Mouse (Mus musculus) gastrocnemius, adult 8-10 months (tissue): ENCODE data around the gene Ube4a. TPM values are rescaled to one million over a fixed set of nuclear protein-coding genes. Genes with fewer than 3 reads are reported as not detected.
"Not testable (repeated sequence)": the region's sequence is repeated elsewhere in the genome, so short reads cannot be mapped to it uniquely, and the experiment has no call there.

ENCODE experiments used
- DNase-seq, 2 experiments: peaks; one replicate each; pipeline ENCODE4 v3.0.0; 2022; ENCODE audit warnings: low spot score in 2 of 2
- total RNA-seq, 4 experiments: library from RNA; stranded (reverse); gene quantifications; 2 replicates each; pipeline ENCODE4 v1.2.4; 2022

Ube4a gene
- total RNA-seq, 4 experiments from 2014 or later = 37.3 to 48.3 (median 41.4) TPM

DNA sequence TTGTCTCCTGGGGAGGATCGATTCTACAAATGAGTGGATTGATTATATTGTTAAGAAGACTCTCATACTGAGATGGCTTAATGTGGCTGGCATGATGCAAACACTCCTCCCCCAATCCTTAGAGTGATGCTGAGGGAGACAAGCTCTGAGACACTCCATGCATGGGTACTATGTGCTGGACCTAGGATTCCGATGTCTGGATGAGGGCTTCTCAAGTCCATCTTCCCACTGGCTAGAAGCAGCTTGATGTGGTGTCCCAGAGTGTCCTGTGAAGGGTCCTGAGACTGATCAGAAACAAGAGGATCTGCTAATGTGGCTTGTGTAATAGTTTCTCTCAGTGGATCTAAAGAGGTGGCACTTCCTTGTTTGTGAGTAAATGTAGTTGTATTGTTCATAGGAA is 15.7 kb upstream of the Ube4a start:
- no peak for DNase-seq

DNA sequence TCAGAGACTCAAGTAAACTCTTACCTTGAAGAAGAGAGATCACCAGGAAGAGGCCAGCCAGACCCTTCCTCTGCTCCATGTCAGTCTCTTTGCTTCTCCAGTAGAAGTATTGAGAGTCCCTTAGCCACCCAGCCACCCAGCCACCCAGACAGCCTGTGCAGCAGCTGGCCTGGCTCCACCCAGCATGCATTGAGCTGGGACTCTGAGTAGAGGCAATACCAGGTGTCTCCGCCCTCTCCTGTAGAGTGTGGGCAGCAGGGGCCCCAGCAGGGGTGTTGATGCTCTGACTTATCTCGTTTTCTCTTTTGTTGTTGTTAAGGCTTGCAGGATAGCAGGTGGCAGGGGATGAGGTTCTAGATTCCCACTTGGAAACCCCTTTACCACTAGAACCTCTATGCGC is 14.8 kb upstream of the Ube4a start, which contains the start of gene Cd3g:
Gene Cd3g, minus strand, starts transcription at position 190 of the 400 bp plus-strand sequence.
- no peak for DNase-seq

DNA sequence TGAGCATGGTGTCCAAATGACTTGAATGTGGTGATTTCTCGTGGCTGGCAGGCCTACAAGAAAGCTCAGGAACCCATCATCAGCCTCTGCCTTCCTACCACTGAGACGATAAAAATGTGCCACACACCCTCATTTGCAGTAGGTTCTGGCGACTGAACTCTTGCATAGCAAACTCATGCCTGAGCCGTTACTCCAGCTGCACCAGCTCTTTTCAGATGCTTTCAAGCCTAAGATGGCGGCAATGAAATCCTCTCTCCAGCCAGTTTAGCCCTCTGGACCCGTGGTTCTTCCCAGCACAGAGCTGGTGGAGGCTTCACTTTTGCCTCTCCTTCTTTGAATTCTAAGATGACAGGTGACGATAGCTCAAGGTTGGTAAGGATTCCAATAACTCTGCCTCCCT is 14.4 kb upstream of the Ube4a start:
- no peak for DNase-seq

DNA sequence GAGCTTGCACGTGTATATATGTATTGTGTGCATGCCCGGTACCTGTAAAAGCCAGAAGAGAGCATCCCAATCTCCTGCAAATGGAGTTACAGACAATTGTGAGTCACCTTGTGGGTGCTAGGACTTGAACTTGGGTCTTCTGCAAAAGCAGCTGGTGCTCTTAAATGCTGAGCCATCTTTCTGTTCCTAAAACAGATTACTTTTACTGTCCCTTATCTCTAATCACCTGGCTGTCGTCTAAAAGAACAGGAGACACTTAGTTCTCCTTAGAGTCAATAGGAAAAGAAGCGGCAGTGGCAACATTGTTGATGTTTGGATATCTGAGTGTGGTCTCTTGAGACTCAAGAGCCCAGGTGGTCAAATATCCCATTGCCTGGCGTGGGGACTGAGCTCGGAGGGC is 12.4 kb upstream of the Ube4a start:
- no peak for DNase-seq

DNA sequence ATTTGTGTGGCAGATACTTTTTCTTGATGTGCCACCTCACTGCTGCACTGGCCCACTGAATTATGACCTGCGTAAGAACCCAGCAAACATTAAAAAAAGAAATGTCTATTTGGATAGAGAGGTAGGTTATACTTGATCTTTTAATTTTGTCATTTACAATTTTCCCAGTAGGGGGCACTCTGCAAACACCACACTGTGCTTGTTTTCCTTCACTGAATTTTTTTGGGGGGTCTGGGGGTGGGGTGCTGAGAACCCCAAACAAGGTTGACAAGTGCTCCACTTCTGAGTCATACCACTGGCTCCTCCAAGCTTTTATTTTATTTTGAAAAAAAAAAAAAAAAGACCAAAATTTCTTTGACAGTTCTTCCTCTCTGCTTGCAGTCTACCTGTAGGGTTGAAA is 4.0 kb upstream of the Ube4a start:
- DNase-seq = no peak

DNA sequence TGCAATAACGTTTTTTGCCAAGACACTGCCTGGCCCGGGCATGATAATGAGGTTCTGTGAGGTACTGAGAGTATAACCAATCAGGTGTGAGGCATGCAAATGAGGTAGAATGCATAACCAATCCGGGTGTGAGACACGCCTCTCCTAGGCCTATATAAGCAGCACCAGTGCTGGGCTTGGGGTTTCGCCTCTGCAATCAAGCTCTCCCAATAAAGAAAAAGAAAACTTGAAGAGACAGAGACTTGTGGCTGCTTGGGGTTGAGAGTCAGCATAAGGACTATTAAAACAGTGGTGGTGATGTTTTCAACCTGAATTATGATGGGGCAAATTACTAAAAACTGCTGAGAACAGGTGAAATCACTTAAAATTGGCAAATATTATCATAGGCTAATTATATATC is 2.4 kb upstream of the Ube4a start:
- not testable (repeated sequence) for DNase-seq

DNA sequence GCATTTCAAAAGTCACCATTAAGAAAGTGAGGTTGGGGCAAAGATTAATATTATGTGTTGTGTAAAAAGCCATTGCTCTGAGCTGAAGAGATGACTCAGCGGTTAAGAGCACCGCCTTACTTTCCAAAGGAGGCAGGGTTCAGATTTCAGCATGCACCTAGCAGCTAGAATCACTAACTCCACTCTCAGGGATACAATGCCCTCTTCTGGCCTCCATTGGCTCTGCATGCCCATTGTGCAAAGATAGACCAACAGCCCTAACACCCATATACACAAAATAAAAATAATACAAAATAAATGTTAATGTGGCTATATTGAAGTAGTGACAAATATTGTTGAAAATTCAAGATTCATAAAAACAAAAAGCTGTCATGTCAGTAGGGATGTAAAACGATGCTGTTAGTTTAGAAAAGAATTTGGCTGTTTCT is 1.4 kb upstream of the Ube4a start:
- peak; percentile 79 to 82 for DNase-seq

DNA sequence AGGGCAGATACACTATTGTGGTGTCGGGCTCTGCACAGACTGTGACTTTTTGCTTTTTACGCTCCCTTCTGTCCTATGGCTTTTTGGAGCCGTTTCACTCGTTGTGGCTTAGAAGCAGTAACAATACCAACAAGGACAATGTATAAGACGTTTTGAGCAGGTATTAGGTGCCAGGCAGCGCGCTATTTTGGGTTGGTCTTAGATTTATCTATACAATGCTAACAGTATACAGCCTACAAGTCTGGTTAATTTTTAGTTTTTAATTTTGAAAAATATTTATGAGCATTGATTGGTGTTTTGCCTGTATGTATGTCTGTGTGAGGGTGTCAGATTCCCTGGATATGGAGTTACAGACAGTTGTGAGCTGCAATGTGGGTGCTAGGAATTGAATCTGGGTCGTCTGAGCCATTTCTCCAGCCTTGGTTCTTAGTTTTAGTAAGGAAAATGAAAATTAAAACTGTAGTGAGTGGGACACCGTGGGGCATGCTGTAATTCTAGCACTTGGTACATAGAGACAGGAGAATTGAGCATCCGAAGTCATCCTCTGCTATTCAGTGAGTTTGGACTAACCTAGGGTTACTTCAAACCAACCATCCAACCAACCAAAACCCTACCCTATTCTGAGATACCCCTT is 550 bp upstream of the Ube4a start:
- DNase-seq = no peak

DNA sequence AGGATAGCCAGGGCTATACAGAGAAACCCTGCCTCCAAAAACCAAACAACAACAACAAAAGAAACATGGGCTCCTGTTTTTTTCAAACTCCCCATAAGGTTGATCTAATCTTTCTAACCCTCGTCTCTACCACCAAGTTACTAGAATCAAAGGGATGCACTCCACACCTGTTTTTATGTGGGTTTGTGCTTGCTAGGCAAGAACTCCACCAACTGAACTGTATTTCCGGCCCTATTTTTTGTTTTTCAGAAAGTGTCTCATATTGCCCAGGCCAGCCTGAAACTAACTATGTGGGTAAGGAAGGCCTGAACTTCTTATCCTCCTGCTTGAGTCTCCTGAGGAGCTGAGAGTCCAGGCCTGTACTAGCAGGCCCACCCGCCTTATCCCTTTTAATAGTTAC is 11.0 kb downstream of the Ube4a start:
- no peak for DNase-seq

DNA sequence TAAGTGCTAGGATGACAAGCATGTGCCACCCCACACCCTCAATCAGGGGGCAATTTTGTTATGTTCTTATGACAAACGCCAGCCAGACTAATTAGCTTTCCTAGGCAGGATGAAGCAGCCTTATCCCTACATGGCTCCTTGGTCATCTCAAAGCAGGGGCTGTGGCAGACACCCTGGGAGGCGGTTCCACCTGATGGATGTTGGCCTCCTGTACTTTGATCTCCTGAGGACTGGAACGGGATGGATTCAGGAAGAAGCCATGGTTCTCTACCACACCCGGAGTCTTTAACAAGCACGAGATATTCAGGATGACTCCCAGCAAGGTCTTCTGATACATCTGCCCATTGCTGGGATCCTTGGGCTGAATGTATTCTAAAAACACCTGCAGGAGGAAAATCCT is 17.6 kb downstream of the Ube4a start:
- no peak for DNase-seq

DNA sequence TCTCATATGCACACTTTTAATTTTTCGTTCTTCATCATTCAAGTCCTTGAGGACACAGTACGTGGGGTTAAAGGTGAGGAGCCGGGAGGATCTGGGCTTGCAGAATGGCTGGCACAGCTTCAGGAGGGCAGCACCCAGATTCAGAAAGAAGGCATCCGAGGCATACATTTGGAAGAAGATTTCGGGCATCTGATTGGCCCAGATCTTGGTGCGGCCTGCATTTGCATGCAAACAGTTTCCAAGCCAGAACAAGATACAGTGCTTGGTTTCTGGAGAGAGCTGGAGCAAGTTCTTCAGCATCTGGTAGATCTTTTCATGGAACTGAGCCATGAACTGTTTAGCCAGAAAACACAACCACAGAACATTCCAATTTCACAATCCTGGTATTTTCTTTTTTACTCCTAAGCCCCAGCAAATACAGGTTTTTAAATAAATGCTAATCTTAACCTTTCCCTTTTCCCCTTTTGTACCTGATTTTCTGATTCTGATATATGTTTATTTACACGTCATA is 19.2 kb downstream of the Ube4a start:
- no peak for DNase-seq

DNA sequence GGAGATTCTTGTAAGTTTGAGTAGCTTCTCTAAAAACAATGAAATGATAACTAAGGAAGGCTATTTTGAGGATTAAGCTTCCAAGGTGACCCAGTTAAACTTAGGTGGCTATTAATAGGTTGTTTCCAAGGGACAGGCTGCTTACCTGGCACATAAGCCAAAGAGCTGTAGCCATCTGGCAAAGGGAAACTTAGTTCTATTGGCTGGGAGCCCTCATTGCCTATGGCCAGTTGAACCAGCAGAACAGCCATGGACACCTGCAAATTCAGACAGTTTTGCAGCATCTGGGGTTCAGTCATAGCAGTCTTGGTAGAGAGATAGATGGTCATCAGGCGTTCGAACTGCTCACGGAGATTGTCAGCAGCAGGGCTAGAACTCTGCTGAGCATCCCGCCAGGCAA is 23.0 kb downstream of the Ube4a start:
- DNase-seq = peak in 1 of 2 experiments; percentile 44

DNA sequence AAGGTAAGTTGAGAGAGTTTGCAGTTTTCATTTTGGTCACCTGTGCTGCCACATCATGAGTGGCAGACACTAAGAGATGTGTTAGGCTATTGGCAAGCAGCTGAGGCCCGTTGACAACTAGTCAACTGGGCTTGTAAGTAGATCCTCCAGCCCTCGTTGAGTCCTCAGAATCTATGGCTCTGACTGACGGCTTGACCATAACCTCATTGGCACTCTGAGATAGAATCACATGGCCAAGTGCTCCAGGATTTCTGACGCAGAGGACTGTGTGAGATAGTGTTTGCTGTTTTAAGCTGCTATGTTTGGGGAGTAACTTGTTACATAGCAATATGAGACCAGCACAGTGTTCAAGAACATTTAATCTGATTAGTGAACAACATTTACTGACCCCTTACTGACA is 23.6 kb downstream of the Ube4a start:
- DNase-seq = peak; percentile 53 to 65

DNA sequence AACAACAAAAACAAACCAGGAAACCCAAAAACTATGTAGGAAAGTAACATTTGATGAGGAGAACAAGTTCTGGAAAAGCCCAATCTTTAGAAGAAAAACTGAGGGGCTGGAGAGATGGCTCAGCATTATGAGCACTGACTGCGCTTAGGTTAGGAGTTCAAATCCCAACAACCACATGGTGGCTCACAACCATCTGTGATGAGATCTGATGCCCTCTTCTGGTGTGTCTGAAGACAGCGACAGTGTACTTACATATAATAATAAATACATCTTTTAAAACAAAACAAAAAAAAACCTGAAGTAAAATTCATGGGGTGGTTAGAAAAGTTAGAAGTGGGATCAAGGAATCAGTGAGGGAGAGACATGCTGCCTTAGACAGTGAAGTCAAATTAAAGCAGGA is 43.9 kb downstream of the Ube4a start:
- DNase-seq = no peak

DNA sequence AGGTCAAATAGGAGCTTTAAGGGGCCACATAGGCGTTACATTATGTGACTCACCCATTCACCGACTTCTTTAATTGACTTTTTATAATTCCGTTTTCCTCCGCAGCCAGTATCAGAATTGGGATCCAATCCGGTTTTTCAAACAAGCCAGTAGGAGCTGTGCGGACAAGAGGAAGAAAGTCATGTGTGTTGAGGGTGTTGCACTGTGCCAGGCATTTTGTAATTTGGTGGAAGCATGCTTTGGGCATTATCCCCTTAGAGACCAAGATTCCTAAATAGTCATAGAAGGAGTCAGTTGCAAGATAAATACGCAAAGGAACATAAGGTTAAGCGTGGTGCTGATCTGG is 44.3 kb downstream of the Ube4a start:
- peak in 1 of 2 experiments; percentile 30 for DNase-seq

DNA sequence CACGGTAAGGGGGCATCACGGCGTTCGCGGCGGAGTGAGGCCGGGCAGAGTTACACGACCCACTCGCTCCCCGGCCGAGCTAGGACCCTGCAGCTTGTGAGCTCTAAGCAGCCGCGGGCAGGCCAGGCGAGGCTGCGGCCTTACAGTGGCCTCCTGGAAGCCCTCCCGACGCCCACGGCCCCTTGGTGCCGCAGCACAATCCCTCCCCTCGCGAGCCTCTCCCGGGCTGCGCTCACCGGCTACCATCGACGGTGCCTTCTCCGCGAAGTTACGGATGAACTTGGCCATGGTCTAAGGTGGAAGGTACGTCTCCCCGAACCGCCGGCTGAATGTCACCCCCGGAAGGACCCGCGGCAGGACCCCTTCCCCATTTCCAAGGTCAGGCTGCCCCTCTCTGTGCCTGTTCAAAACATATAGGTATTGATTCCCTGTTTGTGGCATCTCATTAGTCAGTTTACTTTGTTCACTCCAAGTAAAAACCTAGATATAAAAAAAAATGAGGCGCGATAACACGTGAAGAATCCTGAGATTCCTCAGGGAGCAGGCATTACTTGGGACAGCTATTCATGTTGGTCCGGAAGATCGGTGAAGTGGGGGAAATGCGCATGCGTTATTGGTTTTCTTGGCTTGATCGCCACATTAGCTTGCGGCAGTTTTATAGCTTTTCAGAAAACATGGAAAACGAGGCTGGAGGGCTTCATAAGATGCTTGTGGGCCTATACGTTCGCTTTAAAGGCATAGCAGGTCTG is 44.9 kb downstream of the Ube4a start, which contains the start of gene Atp5l:
Gene Atp5l, minus strand, starts transcription at position 369 of the 749 bp plus-strand sequence.
- peak; percentile 68 to 78 for DNase-seq

DNA sequence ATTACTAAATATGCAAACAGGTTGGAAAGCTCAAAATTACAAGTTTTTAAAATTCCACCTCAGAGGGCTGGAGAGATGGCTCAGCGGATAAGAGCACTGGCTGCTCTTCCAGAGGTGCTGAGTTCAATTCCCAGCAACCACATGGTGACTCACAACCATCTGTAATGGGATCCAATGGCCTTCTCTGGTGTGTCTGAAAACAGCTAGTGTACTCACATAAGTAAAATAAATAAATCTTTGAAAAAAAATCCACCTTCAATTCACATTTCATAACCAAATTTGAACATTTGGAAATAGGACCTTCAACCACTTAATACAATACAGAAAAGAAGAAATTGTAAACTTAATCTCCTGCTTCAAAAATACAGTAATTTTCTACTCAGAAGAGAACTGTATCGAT is 45.8 kb downstream of the Ube4a start:
- DNase-seq = no peak

DNA sequence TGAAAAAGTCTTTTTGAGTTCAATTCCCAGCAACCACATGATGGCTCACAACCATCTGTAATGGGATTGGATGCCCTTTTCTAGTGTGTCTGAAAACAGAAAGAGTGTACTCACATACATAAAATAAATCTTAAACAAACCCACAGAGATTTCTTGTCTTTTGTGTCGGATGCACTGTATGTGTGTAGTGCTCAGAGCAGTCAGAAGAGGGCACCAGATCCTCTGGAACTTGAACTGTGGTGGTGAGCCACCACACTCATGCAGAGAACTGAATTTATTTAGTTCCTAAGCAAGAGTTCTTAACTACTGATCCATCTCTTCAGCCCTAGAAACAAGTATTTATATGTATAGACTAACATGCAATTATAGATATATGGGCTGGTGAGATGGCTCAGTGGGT is 49.2 kb downstream of the Ube4a start:
- no peak for DNase-seq

DNA sequence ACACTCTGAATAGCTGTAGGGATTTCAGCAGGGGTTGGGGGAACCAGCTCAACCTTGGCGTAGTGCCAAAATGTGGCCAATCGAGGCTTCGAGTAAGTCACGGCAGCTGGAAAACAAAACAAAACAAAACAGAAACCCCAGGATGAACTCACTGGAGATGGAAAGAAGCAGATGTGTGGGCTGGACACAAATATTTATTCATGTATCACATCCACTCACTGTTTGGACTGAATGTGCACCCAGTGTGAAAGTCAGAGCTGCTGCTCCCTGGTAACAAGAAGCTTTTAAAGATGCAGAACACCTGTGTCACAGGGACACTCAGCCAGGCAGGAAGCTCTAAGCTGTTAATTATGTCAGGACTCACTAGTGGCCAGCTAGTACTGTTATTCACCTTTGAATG is 50.7 kb downstream of the Ube4a start:
- no peak for DNase-seq

DNA sequence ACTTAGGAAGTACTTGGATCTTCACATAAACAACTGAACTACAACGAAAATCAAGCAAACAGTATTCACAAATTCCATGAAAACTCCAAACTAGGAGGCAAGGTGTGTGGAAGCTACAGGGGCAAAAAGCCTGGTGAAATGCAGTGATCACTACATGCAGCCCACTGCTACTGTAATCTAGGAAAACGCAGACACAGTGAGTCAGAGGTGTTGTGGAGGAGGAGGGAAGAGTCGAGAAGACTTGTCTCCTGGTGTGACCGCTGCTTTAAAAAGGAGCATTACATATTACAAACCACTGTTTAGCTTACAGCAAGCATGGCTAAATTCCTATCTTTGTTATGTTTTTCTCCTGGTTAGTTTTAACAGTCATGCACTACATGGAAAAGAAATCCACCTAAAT is 54.0 kb downstream of the Ube4a start:
- no peak for DNase-seq

DNA sequence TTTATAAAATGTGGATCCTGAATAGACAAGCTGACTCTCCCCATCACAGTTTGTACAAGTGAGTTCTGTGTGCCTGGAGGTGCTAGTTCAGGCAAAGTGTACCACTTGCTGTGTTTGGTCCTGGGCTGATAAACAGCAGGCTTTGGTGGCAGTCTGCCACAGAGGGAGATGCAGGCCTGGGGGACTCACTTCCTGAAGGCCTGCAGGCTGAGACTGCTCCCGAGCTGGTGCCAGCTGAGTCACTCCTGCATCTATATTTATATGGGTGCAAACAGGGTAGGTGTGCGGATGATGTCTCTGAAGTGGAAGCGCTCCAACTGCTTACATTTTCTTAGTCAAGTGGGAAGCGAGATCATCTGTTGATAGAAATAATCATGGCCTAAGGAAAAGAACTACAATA is 59.8 kb downstream of the Ube4a start:
- peak; percentile 32 to 60 for DNase-seq

DNA sequence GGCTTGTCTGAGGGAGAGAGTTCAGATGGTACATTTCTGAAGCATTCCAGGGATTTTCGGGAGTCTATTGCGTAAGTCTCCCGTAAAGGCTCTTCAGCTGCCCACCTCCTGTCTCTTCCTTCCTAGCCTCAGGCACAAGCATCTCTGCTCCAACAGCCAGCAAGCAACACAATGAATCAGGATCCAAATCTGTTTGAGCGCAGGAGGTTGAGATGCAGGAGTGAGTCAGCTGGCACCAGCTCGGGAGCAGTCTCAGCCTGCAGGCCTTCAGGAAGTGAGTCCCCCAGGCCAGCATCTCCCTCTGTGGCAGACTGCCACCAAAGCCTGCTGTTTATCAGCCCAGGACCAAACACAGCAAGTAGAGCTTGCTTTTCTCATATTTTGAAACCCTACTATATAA is 60.4 kb downstream of the Ube4a start:
- peak; percentile 52 to 68 for DNase-seq

DNA sequence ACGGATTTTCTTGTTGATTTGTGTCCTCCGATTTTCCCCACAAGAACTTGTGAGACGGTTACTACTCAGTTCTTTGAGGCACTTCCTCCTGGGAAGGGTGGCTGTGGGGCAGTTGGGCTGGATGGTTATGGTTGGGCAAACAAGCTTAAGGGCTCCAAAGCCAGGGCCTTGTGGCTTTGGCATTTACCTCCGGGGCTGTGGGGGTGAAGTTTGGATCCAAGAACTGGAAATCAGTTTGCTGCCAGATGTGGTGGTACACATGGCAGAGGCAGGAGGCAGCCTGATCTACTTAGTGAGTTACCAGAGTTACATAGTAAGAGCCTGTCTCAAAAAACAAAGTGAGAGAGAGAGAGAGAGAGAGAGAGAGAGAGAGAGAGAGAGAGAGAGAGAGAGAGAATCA is 61.5 kb downstream of the Ube4a start:
- no peak for DNase-seq
